Mouse (Mus musculus): Measurements from ENCODE around the gene Lingo4. TPM values are rescaled to one million over a fixed set of nuclear protein-coding genes. Genes with fewer than 3 reads are reported as not detected.

Lingo4 gene
- total and polyA plus RNA-seq, 3 experiments: not detected

GRCm38 (mm10) chr3:94434305-94434704, 36.0 kb downstream of the Lingo4 start:
- dilution Hi-C loops (cut with MboI; ENCODE audit: extremely low pct_ligation_motif_present, extremely low pct_unique_long_range_greater_than_20kb, low sequenced_read_pairs) (no loop called here), in situ Hi-C loops (cut with MboI; ENCODE audit: low pct_ligation_motif_present, low pct_unique_long_range_greater_than_20kb, low sequenced_read_pairs) (no loop called here)
- no peaks in the 10 kb centered on the region for H3K27me3 ChIP-seq (replicated peaks)
- H3K79me2 ChIP-seq (replicated peaks; ENCODE audit: control insufficient read depth, extremely low read depth, insufficient read depth, poor library complexity, severe bottlenecking): no peaks in the 10 kb centered on the region
- no peak overlapping the region for H3K4me2 ChIP-seq (ENCODE audit: insufficient read depth, low read depth, poor library complexity, severe bottlenecking)
- no peaks in the 10 kb centered on the region for H3K4me1 ChIP-seq (ENCODE audit: control insufficient read depth in 1 of 2, insufficient read depth in 2 of 2)
- no peak for DNase-seq (ENCODE audit: extremely low read depth)
- H3K9me3 ChIP-seq (replicated peaks; ENCODE audit: low read length): no peaks in the 10 kb centered on the region
- H3K4me3 ChIP-seq (replicated peaks in 1 of 3; ENCODE audit: low read depth in 2 of 3, low read length in 2 of 3, poor library complexity in 1 of 3): no peak overlapping the region
- no peaks in the 10 kb centered on the region for H3K36me3 ChIP-seq (replicated peaks in 1 of 2; ENCODE audit: control insufficient read depth in 1 of 2, insufficient read depth in 1 of 2, low read length in 1 of 2)
- H3K9ac ChIP-seq (ENCODE audit: insufficient read depth, low read depth): no peak overlapping the region
- TF ChIP-seq SIN3A (IDR thresholded peaks at IDR 0.05; ENCODE audit: low read length): no peak
- TF ChIP-seq GABPA (IDR thresholded peaks at IDR 0.05; ENCODE audit: insufficient replicate concordance, low read depth, low read length): no peak
- no peak for TF ChIP-seq CHD2 (IDR thresholded peaks at IDR 0.05; ENCODE audit: low read length)
- TF ChIP-seq MEF2A (IDR thresholded peaks at IDR 0.05; ENCODE audit: borderline replicate concordance, low read depth, low read length): no peak
- TF ChIP-seq POLR2A (IDR thresholded peaks at IDR 0.05; ENCODE audit: low read depth, low read length): no peak
- TF ChIP-seq NELFE (IDR thresholded peaks at IDR 0.05; ENCODE audit: low read depth, low read length): no peak
- no peak for TF ChIP-seq PAX5 (IDR thresholded peaks at IDR 0.05; ENCODE audit: low read length)
- TF ChIP-seq CTCF (conservative IDR thresholded peaks at IDR 0.05 in 1 of 2, IDR thresholded peaks at IDR 0.05 in 1 of 2; ENCODE audit: low read depth in 2 of 2, low read length in 2 of 2): no peak
- no peak for TF ChIP-seq MXI1 (IDR thresholded peaks at IDR 0.05; ENCODE audit: low read depth, low read length)
- TF ChIP-seq ELF1 (IDR thresholded peaks at IDR 0.05; ENCODE audit: low read depth, low read length): no peak
- no peak for TF ChIP-seq MAZ (IDR thresholded peaks at IDR 0.05; ENCODE audit: low read depth, low read length)
- no peak for TF ChIP-seq ETS1 (conservative IDR thresholded peaks at IDR 0.05; ENCODE audit: low read depth, low read length)
- TF ChIP-seq ZMIZ1 (IDR thresholded peaks at IDR 0.05; ENCODE audit: low read depth, low read length): no peak
- no peak for TF ChIP-seq ZKSCAN1 (IDR thresholded peaks at IDR 0.05; ENCODE audit: borderline replicate concordance, low read depth, low read length)
- TF ChIP-seq NRF1 (IDR thresholded peaks at IDR 0.05; ENCODE audit: low read depth, low read length): no peak
- TF ChIP-seq HCFC1 (IDR thresholded peaks at IDR 0.05; ENCODE audit: low read depth, low read length): no peak
- TF ChIP-seq POLR2AphosphoS2 (IDR thresholded peaks at IDR 0.05; ENCODE audit: low read depth, low read length): no peak
- TF ChIP-seq BHLHE40 (IDR thresholded peaks at IDR 0.05; ENCODE audit: low read depth, low read length): no peak
- TF ChIP-seq ZC3H11A (IDR thresholded peaks at IDR 0.05; ENCODE audit: low read depth, low read length): no peak
- H3K27ac ChIP-seq (ENCODE audit: insufficient read depth, low read depth): no peak overlapping the region

- DNase-seq (ENCODE audit: extremely low read depth): no peak
- Histone ChIP-seq H3K4me2 (ENCODE audit: insufficient read depth, low read depth, poor library complexity, severe bottlenecking) (no peak overlapping the region), H3K27me3 (replicated peaks) (peaks cover 1% of the 10 kb centered on the region), H3K79me2 (replicated peaks; ENCODE audit: control insufficient read depth, extremely low read depth, insufficient read depth, poor library complexity, severe bottlenecking) (no peaks in the 10 kb centered on the region), H3K9ac (ENCODE audit: insufficient read depth, low read depth) (no peak overlapping the region), H3K9me3 (replicated peaks; ENCODE audit: low read length) (no peaks in the 10 kb centered on the region), H3K4me3 (replicated peaks in 1 of 3; ENCODE audit: low read depth in 2 of 3, low read length in 2 of 3, poor library complexity in 1 of 3) (no peak overlapping the region), H3K36me3 (replicated peaks in 1 of 2; ENCODE audit: control insufficient read depth in 1 of 2, insufficient read depth in 1 of 2, low read length in 1 of 2) (no peaks in the 10 kb centered on the region), H3K27ac (ENCODE audit: insufficient read depth, low read depth) (no peak overlapping the region), H3K4me1 (ENCODE audit: control insufficient read depth in 1 of 2, insufficient read depth in 2 of 2) (0 out of 4 replicates have a peak, but pooled peaks cover 0 to 3% of the 10 kb centered on the region in 2 experiments)
- TF ChIP-seq BHLHE40 (IDR thresholded peaks at IDR 0.05; ENCODE audit: low read depth, low read length): no peak
- TF ChIP-seq E2F4 (IDR thresholded peaks at IDR 0.05; ENCODE audit: insufficient replicate concordance, low read depth, low read length): no peak
- TF ChIP-seq RAD21 (IDR thresholded peaks at IDR 0.05; ENCODE audit: low read depth, low read length): no peak
- no peak for TF ChIP-seq SIN3A (IDR thresholded peaks at IDR 0.05; ENCODE audit: low read length)
- no peak for TF ChIP-seq NRF1 (IDR thresholded peaks at IDR 0.05; ENCODE audit: low read depth, low read length)
- TF ChIP-seq RCOR1 (conservative IDR thresholded peaks at IDR 0.05; ENCODE audit: low read depth, low read length): no peak
- no peak for TF ChIP-seq IRF4 (IDR thresholded peaks at IDR 0.05; ENCODE audit: low read depth, low read length)
- TF ChIP-seq POLR2AphosphoS2 (IDR thresholded peaks at IDR 0.05; ENCODE audit: low read depth, low read length): no peak
- dilution Hi-C loops (cut with MboI; ENCODE audit: extremely low pct_ligation_motif_present, extremely low pct_unique_long_range_greater_than_20kb, low sequenced_read_pairs) (no loop called here), in situ Hi-C loops (cut with MboI; ENCODE audit: low pct_ligation_motif_present, low pct_unique_long_range_greater_than_20kb, low sequenced_read_pairs) (no loop called here)
Observed at GRCm38 (mm10) chr3:94436420-94436819, 38.1 kb downstream of the Lingo4 start.
